Mouse (Mus musculus) small intestine, adult 2 months (tissue): ENCODE measurements at regions not wholly inside any gene's neighbourhood (a gene's known extent, or its start where the extent isn't known, plus 50 kb on each side); places are given as distances from the start of the nearest gene placed in this dataset.

Experiments
- H3K27ac ChIP-seq: fragments of 200-500 bp; 2 replicates; pipeline ENCODE4 v1.5.1; 2012; ENCODE audit warnings: low read depth, low read length, control low read depth, inconsistent platforms; ENCODE audit not compliant: insufficient read depth
- H3K27me3 ChIP-seq: fragments of 200-500 bp; 2 replicates; pipeline ENCODE4 v1.6.1; 2012; ENCODE audit warnings: mild to moderate bottlenecking, moderate library complexity, low read length, inconsistent platforms; ENCODE audit not compliant: control insufficient read depth, insufficient read depth
- H3K36me3 ChIP-seq: fragments of 200-500 bp; 2 replicates; pipeline ENCODE4 v1.6.1; 2012; ENCODE audit warnings: mild to moderate bottlenecking, low read length, control low read depth, inconsistent platforms; ENCODE audit not compliant: control insufficient read depth, insufficient read depth
- H3K4me1 ChIP-seq: fragments of 200-500 bp; 2 replicates; pipeline ENCODE4 v1.6.1; 2012; ENCODE audit warnings: low read length, inconsistent platforms, mixed read lengths; ENCODE audit not compliant: control insufficient read depth, insufficient read depth, insufficient read length
- H3K4me3 ChIP-seq: fragments of 200-500 bp; 2 replicates; pipeline ENCODE4 v1.5.1; 2012; ENCODE audit warnings: low read depth, mild to moderate bottlenecking, control low read depth, inconsistent platforms, low read length, moderate library complexity
- CTCF ChIP-seq: fragments of 200-500 bp; IDR thresholded peaks from 2 replicates; pipeline ENCODE4 v1.5.1; 2012; ENCODE audit warnings: low read depth, mild to moderate bottlenecking, control low read depth, inconsistent platforms, low read length, moderate library complexity, mixed read lengths; ENCODE audit not compliant: insufficient replicate concordance, insufficient read length; ENCODE audit errors: extremely low read depth
- POLR2A ChIP-seq: fragments of 200-500 bp; IDR thresholded peaks from 2 replicates; pipeline ENCODE4 v1.6.1; 2012; ENCODE audit warnings: low read depth, mild to moderate bottlenecking, control low read depth, inconsistent platforms, low read length, moderate library complexity
- WGBS: fragments of 180-500 bp; shearing (Covaris S2); methylation state at CpG from one replicate; pipeline ENCODE4 v1.1.7; 2018; 5-methylcytosine and 5-hydroxymethylcytosine counted together

- Histone ChIP-seq H3K36me3 (no peaks in the 10 kb centered on the region), H3K27me3 (no peaks in the 10 kb centered on the region), H3K4me1 (no peaks in the 10 kb centered on the region), H3K27ac (no peak overlapping the region), H3K4me3 (no peak overlapping the region)
- TF ChIP-seq POLR2A (no peak), CTCF (no peak)
- 57% methylated on average over 13 of the region's 13 CpGs for WGBS
These were observed 326.4 kb downstream of the Pdcd6ip start for GRCm38 (mm10) chr9:113381591-113382110.

- Histone ChIP-seq H3K36me3 (no peaks in the 10 kb centered on the region), H3K4me3 (no peak overlapping the region), H3K27ac (no peak overlapping the region), H3K27me3 (no peaks in the 10 kb centered on the region), H3K4me1 (no peaks in the 10 kb centered on the region)
- WGBS = 66% methylated on average over 17 of the region's 17 CpGs
- no peak for TF ChIP-seq POLR2A
- no peak for TF ChIP-seq CTCF
These were observed 327.5 kb downstream of the Pdcd6ip start for GRCm38 (mm10) chr9:113380408-113381129.

GRCm38 (mm10) chr9:113378525-113378924 lies 329.5 kb downstream of the Pdcd6ip start:
- H3K36me3 ChIP-seq = no peaks in the 10 kb centered on the region
- TF ChIP-seq CTCF = no peak
- TF ChIP-seq POLR2A = no peak
- WGBS = 73% methylated on average over 2 of the region's 2 CpGs
- H3K4me1 ChIP-seq = no peaks in the 10 kb centered on the region
- H3K27me3 ChIP-seq = no peaks in the 10 kb centered on the region
- no peak overlapping the region for H3K27ac ChIP-seq
- no peak overlapping the region for H3K4me3 ChIP-seq

- no peak overlapping the region for H3K4me3 ChIP-seq
- TF ChIP-seq POLR2A (no peak), CTCF (no peak)
- WGBS = 78% methylated on average over 7 of the region's 7 CpGs
These were observed 336.2 kb downstream of the Pdcd6ip start for GRCm38 (mm10) chr9:113371718-113372306.

GRCm38 (mm10) chr9:113347942-113348341 lies 360.1 kb downstream of the Pdcd6ip start:
- no peak for TF ChIP-seq POLR2A
- Histone ChIP-seq H3K4me1 (no peaks in the 10 kb centered on the region), H3K4me3 (no peak overlapping the region), H3K27me3 (no peaks in the 10 kb centered on the region), H3K27ac (no peak overlapping the region), H3K36me3 (no peaks in the 10 kb centered on the region)
- 73% methylated on average over 5 of the region's 5 CpGs for WGBS

More at GRCm38 (mm10) chr9:113371718-113372306, 336.2 kb downstream of the Pdcd6ip start:
- Histone ChIP-seq H3K4me1 (no peaks in the 10 kb centered on the region), H3K27me3 (no peaks in the 10 kb centered on the region), H3K27ac (no peak overlapping the region), H3K36me3 (no peaks in the 10 kb centered on the region)

- Histone ChIP-seq H3K36me3 (no peaks in the 10 kb centered on the region), H3K27ac (no peak overlapping the region), H3K4me3 (no peak overlapping the region), H3K27me3 (no peaks in the 10 kb centered on the region), H3K4me1 (no peaks in the 10 kb centered on the region)
- TF ChIP-seq POLR2A (no peak), CTCF (no peak)
- 86% methylated on average over 13 of the region's 13 CpGs for WGBS
These were observed 361.5 kb downstream of the Pdcd6ip start for GRCm38 (mm10) chr9:113346531-113346930.

- Histone ChIP-seq H3K4me1 (no peaks in the 10 kb centered on the region), H3K27me3 (no peaks in the 10 kb centered on the region), H3K4me3 (no peak overlapping the region), H3K36me3 (no peaks in the 10 kb centered on the region), H3K27ac (no peak overlapping the region)
- WGBS = 73% methylated on average over 7 of the region's 7 CpGs
- no peak for TF ChIP-seq CTCF
- no peak for TF ChIP-seq POLR2A
These were observed 365.9 kb downstream of the Pdcd6ip start for GRCm38 (mm10) chr9:113342131-113342530.
